Mouse (Mus musculus): ENCODE data around the gene Wdr73.

Gene Wdr73

GRCm38 (mm10) chr7:80850520-80850919 is 50.5 kb downstream of the Wdr73 start:
- Histone ChIP-seq H3K27me3 (ENCODE audit: control insufficient read depth, insufficient read depth, low read length, poor library complexity, severe bottlenecking) (no peaks in the 10 kb centered on the region), H3K36me3 (ENCODE audit: control insufficient read depth, insufficient read depth, low read length, poor library complexity, severe bottlenecking) (no peaks in the 10 kb centered on the region)
- DNase-seq (ENCODE audit: low read depth, low spot score): no peak

DNA sequence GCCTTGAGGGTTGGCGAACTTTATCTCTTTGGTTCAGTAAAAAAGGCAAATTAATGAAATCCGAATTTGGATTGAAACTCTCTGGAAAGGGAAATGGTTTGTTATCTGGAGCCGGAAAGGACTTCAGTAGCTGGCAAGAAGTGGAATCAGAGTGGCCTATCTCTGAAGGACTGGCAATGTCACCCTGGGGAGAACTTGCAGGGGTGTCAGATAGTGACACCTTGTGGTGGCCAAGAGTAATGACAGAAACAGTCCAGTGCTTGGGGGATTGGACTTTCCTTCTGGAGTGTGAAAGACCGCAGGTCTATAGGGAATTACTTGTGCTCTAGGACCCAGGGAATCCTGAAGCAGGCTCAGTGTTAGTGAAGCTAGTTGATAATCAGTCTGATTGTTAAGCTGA is 51.4 kb downstream of the Wdr73 start:
- H3K27me3 ChIP-seq (ENCODE audit: control insufficient read depth, insufficient read depth, low read length, poor library complexity, severe bottlenecking): no peaks in the 10 kb centered on the region
- DNase-seq (ENCODE audit: low read depth, low spot score): peak; percentile 82
- no peaks in the 10 kb centered on the region for H3K36me3 ChIP-seq (ENCODE audit: control insufficient read depth, insufficient read depth, low read length, poor library complexity, severe bottlenecking)

DNA sequence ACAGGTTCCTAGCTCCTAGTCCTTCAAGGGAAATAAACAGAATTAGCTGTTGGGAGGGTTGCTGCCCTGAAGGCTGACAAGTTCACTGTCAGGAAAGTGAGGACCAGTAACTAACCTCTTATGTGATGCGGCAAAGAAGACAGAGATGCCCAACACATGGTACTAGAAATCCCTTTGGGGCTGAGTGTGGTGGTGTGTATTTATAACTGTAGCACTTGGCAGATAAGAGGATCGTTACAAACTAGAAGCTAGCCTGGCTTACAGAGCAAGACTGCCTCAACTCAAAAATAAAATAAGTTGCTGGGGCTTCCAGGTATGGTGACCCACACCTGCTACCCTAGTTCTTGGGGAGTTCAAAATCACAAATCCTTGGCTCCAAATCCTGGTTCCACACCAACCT is 51.8 kb downstream of the Wdr73 start:
- DNase-seq (ENCODE audit: low read depth, low spot score): no peak
- Histone ChIP-seq H3K36me3 (ENCODE audit: control insufficient read depth, insufficient read depth, low read length, poor library complexity, severe bottlenecking) (no peaks in the 10 kb centered on the region), H3K27me3 (ENCODE audit: control insufficient read depth, insufficient read depth, low read length, poor library complexity, severe bottlenecking) (no peaks in the 10 kb centered on the region)

DNA sequence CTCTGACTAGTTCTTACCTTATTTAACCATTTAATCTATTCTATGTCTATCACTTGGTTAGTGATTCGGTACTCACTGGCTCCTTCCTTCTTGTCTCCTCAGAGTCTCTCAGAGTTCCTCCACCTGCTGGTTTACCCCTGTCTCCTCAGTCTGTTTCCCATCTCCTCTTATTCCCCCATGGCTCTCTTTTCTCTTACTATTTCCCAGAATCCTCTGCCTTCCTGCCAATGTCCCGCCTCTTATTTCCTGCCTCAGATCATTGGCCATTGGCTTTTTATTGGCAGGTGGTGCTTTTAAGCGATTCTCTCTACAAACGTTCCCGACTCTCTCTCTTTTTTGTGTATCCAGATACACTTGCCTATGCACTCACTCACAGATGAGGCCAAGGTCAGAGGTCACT is 54.4 kb downstream of the Wdr73 start:
- Histone ChIP-seq H3K27me3 (ENCODE audit: control insufficient read depth, insufficient read depth, low read length, poor library complexity, severe bottlenecking) (no peaks in the 10 kb centered on the region), H3K36me3 (ENCODE audit: control insufficient read depth, insufficient read depth, low read length, poor library complexity, severe bottlenecking) (no peaks in the 10 kb centered on the region)
- no peak for DNase-seq (ENCODE audit: low read depth, low spot score)

- H3K27me3 ChIP-seq (ENCODE audit: control insufficient read depth, insufficient read depth, low read length, poor library complexity, severe bottlenecking): no peaks in the 10 kb centered on the region
- H3K36me3 ChIP-seq (ENCODE audit: control insufficient read depth, insufficient read depth, low read length, poor library complexity, severe bottlenecking): no peaks in the 10 kb centered on the region
- no peak for DNase-seq (ENCODE audit: low read depth, low spot score)
These were observed 54.8 kb downstream of the Wdr73 start for GRCm38 (mm10) chr7:80846280-80846678.

DNA sequence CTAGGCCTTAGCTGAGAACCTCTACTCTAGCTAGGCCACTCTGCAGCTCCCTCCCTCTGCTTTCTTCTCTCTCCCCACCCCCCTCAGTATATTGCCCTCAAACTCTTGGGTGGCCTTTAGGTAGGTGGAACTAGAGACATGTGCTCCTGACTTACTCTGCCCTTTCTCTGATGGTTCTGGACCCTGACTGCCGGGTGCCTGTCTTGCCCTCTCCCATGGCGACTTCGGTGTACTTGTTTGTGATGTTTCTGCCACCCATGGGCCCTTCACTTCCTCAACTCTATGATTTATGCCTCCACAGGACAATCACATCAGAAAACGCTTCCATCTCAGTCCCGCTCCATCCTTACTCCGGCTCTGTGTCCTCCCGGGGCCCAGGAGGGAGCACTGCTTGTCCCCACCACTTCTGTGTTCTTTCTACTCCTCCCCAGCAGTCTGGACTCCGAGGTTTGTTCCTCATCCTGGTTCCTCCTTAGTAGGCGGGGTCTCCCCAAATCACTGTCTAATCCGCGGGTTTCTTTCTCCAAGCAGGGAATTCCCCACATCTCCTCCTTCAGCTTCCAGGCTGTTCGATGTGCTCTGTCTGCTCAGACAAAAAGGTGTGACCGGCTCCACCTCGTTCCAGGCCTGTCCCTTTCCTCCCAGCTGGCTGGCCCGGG is 55.3 kb downstream of the Wdr73 start:
- H3K27me3 ChIP-seq (ENCODE audit: control insufficient read depth, insufficient read depth, low read length, poor library complexity, severe bottlenecking): no peaks in the 10 kb centered on the region
- no peak for DNase-seq (ENCODE audit: low read depth, low spot score)
- H3K36me3 ChIP-seq (ENCODE audit: control insufficient read depth, insufficient read depth, low read length, poor library complexity, severe bottlenecking): no peaks in the 10 kb centered on the region

GRCm38 (mm10) chr7:80844691-80845090 is 56.4 kb downstream of the Wdr73 start:
- no peak for DNase-seq (ENCODE audit: low read depth, low spot score)
- H3K27me3 ChIP-seq (ENCODE audit: control insufficient read depth, insufficient read depth, low read length, poor library complexity, severe bottlenecking): no peaks in the 10 kb centered on the region
- no peaks in the 10 kb centered on the region for H3K36me3 ChIP-seq (ENCODE audit: control insufficient read depth, insufficient read depth, low read length, poor library complexity, severe bottlenecking)

DNA sequence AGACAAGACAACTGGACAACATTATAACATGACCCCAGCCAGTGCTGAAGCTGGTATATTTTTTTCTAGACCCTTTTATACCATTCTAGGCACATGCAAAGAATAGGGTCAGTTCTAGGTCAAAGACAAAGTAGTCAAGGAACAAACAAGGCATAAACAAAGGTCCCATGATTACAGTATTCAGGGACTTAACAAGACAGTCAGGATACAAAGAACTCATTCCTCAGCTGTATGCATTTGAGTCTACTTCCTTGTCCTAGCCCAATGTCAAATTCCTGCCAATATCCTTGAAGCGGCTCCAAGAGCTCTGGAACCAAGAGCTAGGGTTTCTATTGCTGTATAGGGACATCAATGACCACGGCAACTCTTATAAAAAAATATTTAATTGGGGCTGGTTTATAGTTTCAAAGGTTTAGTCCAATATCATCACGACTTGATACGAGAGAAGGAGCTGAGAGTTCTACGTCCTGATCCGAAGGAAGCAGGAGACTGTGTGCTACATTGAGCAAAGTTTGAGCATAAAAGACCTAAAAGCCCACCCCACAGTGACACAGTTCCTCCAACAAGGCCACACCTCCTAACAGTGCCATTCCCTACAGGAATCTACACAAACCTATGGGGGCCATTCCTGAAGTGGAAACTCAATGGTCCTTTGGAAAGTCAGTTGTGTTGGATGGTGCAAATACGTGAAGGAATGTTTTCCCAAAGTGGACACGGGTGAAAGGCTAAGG is 57.0 kb downstream of the Wdr73 start:
- H3K27me3 ChIP-seq (ENCODE audit: control insufficient read depth, insufficient read depth, low read length, poor library complexity, severe bottlenecking): no peaks in the 10 kb centered on the region
- DNase-seq (ENCODE audit: low read depth, low spot score): no peak
- no peaks in the 10 kb centered on the region for H3K36me3 ChIP-seq (ENCODE audit: control insufficient read depth, insufficient read depth, low read length, poor library complexity, severe bottlenecking)

- H3K36me3 ChIP-seq (ENCODE audit: control insufficient read depth, insufficient read depth, low read length, poor library complexity, severe bottlenecking): no peaks in the 10 kb centered on the region
- H3K27me3 ChIP-seq (ENCODE audit: control insufficient read depth, insufficient read depth, low read length, poor library complexity, severe bottlenecking): no peaks in the 10 kb centered on the region
These were observed 57.9 kb downstream of the Wdr73 start for GRCm38 (mm10) chr7:80843176-80843575.

DNA sequence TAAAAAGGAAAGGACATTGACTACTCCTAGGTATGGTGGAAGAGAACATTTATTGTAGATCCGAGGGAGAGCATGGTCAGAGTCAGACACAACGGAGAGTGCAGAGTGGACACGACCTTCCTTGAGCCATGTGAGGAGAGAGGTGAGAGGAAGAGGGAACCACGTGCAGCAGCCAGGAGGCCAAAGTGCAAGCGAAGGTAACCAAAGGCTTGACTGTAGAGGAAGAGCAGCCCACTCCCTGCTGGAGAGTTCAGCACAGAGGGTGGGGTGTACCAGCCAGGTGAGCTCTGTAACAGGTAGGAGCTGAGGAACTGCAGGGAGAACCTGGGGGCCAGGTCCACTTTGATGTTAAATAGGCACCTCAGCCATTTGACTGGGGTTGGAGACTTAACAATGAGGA is 58.9 kb downstream of the Wdr73 start:
- Histone ChIP-seq H3K27me3 (ENCODE audit: control insufficient read depth, insufficient read depth, low read length, poor library complexity, severe bottlenecking) (no peaks in the 10 kb centered on the region), H3K36me3 (ENCODE audit: control insufficient read depth, insufficient read depth, low read length, poor library complexity, severe bottlenecking) (no peaks in the 10 kb centered on the region)
- no peak for DNase-seq (ENCODE audit: low read depth, low spot score)

More at GRCm38 (mm10) chr7:80843176-80843575, 57.9 kb downstream of the Wdr73 start:
- DNase-seq (ENCODE audit: low read depth, low spot score): no peak

DNA sequence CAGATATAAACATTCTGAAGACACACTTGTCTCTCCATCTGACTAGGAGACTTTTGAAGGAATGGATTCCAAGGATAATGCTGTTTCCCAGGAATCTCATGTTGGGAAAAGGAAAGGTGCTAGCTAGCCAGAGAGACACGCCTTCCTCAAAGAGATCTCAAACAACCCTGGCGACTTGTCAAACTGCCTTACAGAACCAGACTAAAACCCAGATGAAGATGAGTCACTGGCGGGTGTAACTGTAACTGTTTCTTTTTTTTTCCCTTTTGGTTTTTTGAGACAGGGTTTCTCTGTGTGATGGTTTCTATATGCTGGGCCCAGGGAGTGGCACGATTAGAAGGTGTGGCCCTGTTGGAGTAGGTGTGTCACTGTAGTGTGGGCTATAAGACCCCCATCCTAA is 60.1 kb downstream of the Wdr73 start:
- DNase-seq (ENCODE audit: low read depth, low spot score): no peak
- no peaks in the 10 kb centered on the region for H3K36me3 ChIP-seq (ENCODE audit: control insufficient read depth, insufficient read depth, low read length, poor library complexity, severe bottlenecking)
- H3K27me3 ChIP-seq (ENCODE audit: control insufficient read depth, insufficient read depth, low read length, poor library complexity, severe bottlenecking): no peaks in the 10 kb centered on the region

All from splenic B cell, adult 2 months (primary cell).